Comparison of ENCODE assay signal across 22 mouse cellular contexts in the genomic region with DNA sequence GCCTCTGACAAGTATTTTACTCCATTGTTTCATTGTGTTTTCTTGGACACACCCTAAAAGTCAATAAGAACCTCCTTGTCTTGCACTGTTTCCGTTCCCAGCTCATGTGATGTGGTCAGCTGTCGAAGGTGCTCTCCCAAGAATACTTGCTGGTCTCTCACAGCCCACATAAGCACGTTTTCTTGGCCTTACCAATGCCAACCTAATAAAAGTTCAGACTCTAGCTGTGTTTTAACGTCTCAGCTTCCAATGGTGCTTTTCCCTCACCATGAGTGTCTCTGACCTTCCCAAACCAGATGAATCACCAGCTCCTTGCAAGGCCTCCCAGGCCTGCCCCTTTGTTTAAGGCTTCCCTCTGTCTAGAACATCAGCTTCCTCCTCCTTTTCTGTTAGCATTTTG. TPM values are rescaled to one million over a fixed set of nuclear protein-coding genes. Genes with fewer than 3 reads are reported as not detected.
A peak's percentile ranks its signal among the peaks of the same experiment; 100 is the strongest.
DNase-seq lines count a peak whose midpoint lies in the region; ATAC-seq and TF ChIP-seq lines count a peak whose summit lies in the region.
"Had no signal": no experiment of that assay in that cellular context is flagged by ENCODE, and none has a peak within 500 bp of the region (broad histone marks: within the 10 kb centered on the region; RNA-seq: fewer than 3 reads in every experiment).

No protein-coding gene starts in this region.

- no peaks in the 10 kb centered on the region for H3K9me3 ChIP-seq in intestine, embryonic 14.5 days (ENCODE audit: control insufficient read depth, low read length)
- no peaks in the 10 kb centered on the region for H3K9me3 ChIP-seq in intestine, postnatal 0 days (ENCODE audit: control insufficient read depth)
- H3K9me3 ChIP-seq: embryonic facial prominence, embryonic 15.5 days; heart, embryonic 13.5 days had no signal

- WGBS in intestine, embryonic 14.5 days, result 62% methylated on average over 4 of the region's 4 CpGs
- WGBS in intestine, postnatal 0 days, result 53% methylated on average over 4 of the region's 4 CpGs

- peaks cover 12% of the 10 kb centered on the region for H3K4me1 ChIP-seq in intestine, embryonic 14.5 days (replicated peaks; ENCODE audit: control insufficient read depth, insufficient read depth, low read length)
- H3K4me1 ChIP-seq in intestine, postnatal 0 days (replicated peaks; ENCODE audit: control insufficient read depth, insufficient read depth, low read length), result no peaks in the 10 kb centered on the region
- H3K4me1 ChIP-seq: embryonic facial prominence, embryonic 15.5 days had no signal

- no peaks in the 10 kb centered on the region for H3K36me3 ChIP-seq in intestine, embryonic 14.5 days (ENCODE audit: control insufficient read depth, insufficient read depth, low read length)
- no peaks in the 10 kb centered on the region for H3K36me3 ChIP-seq in intestine, postnatal 0 days (ENCODE audit: control insufficient read depth, insufficient read depth)
- H3K36me3 ChIP-seq: embryonic facial prominence, embryonic 15.5 days; heart, embryonic 13.5 days had no signal

- no peak overlapping the region for H3K4me2 ChIP-seq in intestine, embryonic 14.5 days (ENCODE audit: low read length)
- H3K4me2 ChIP-seq in intestine, postnatal 0 days (replicated peaks; ENCODE audit: low read depth), result no peak overlapping the region
- H3K4me2 ChIP-seq: embryonic facial prominence, embryonic 15.5 days; heart, embryonic 13.5 days; hindbrain, embryonic 14.5 days had no signal

- ATAC-seq in intestine, embryonic 14.5 days (replicated peaks; ENCODE audit: low FRiP score, low TSS enrichment, low read depth), result 0 out of 2 replicates have a peak, but pooled peaks have one; percentile 15
- ATAC-seq in intestine, postnatal 0 days, result no peak
- ATAC-seq in megakaryocyte, adult 5-6 weeks (ENCODE audit: poor library complexity, severe bottlenecking), result 0 out of 2 replicates have a peak, but pooled peaks have one; percentile 27
- ATAC-seq: forebrain, embryonic 16.5 days; midbrain, embryonic 16.5 days had no signal

- no peak overlapping the region for H3K9ac ChIP-seq in intestine, embryonic 14.5 days (ENCODE audit: low read length)
- no peak overlapping the region for H3K9ac ChIP-seq in intestine, postnatal 0 days (ENCODE audit: low read depth, low read length)
- H3K9ac ChIP-seq: embryonic facial prominence, embryonic 15.5 days; heart, embryonic 13.5 days; hindbrain, embryonic 14.5 days; liver, postnatal 0 days had no signal

- DNase-seq in intestine, embryonic 14.5 days (ENCODE audit: low spot score), result no peak
- peak; percentile 22 for DNase-seq in ZHBTc4 (ENCODE audit: low read depth, low spot score)
- DNase-seq in cerebellum, postnatal 10 days, result no peak
- DNase-seq in layer of hippocampus, postnatal 25 days (ENCODE audit: extremely low spot score in 1 of 2, low spot score in 1 of 2), result no peak
- DNase-seq in testis, postnatal 10 days (ENCODE audit: low spot score), result no peak
- DNase-seq: adrenal gland, adult 8-10 months; cerebellum, adult 18-20 months; cerebellum, postnatal 36 days; gastrocnemius, adult 2 months; kidney, adult 18-20 months; left cerebral cortex, postnatal 4 days; liver, postnatal 0 days; right cerebral cortex, postnatal 25 days; thymus, postnatal 4 days had no signal

- peak overlapping the region; percentile 74 for H3K27ac ChIP-seq in intestine, embryonic 14.5 days (ENCODE audit: low read depth)
- H3K27ac ChIP-seq in intestine, postnatal 0 days (ENCODE audit: low read depth, low read length), result no peak overlapping the region
- H3K27ac ChIP-seq: embryonic facial prominence, embryonic 15.5 days; gastrocnemius, adult 2 months; heart, embryonic 13.5 days; hindbrain, embryonic 14.5 days; kidney, postnatal 0 days had no signal

- no peak overlapping the region for H3K4me3 ChIP-seq in intestine, embryonic 14.5 days (ENCODE audit: low read depth, low read length)
- no peak overlapping the region for H3K4me3 ChIP-seq in intestine, postnatal 0 days (ENCODE audit: low read depth, low read length)
- H3K4me3 ChIP-seq: embryonic facial prominence, embryonic 15.5 days; gastrocnemius, adult 2 months; heart, embryonic 13.5 days had no signal

- TF ChIP-seq CTCF in intestine, postnatal 0 days (IDR thresholded peaks at IDR 0.05; ENCODE audit: low read depth), result no peak

- H3K27me3 ChIP-seq in intestine, embryonic 14.5 days (replicated peaks; ENCODE audit: control insufficient read depth, insufficient read depth, low read length), result no peaks in the 10 kb centered on the region
- no peaks in the 10 kb centered on the region for H3K27me3 ChIP-seq in intestine, postnatal 0 days (replicated peaks; ENCODE audit: control insufficient read depth, insufficient read depth, low read length)
- H3K27me3 ChIP-seq: embryonic facial prominence, embryonic 15.5 days had no signal

RNA-seq across cellular contexts. Expression of gene Rbpj, which starts 28.2 kb away (rescaled TPM):
- polyA plus RNA-seq in intestine, embryonic 14.5 days (2014; fragmentation: Nextera tagmentation; extraction: Ambion mirVana), result 39.3 and 49.1 TPM in 2 replicates
- polyA plus RNA-seq in intestine, postnatal 0 days (2015; fragmentation: Nextera tagmentation; extraction: Ambion mirVana), result 14.2 and 15.0 TPM in 2 replicates
- total RNA-seq in megakaryocyte, adult 5-6 weeks (2015), result 92.4 and 93.2 TPM in 2 replicates
- 50.8 and 64.1 TPM in 2 replicates for total RNA-seq in megakaryocyte, adult 5-6 weeks (2017)
- total RNA-seq in layer of hippocampus, postnatal 25 days (2021), result 10 to 100 TPM; 21.7 to 22.0 TPM
